Mouse (Mus musculus): ENCODE measurements around the gene Nlrc5. TPM values are rescaled to one million over a fixed set of nuclear protein-coding genes. Genes with fewer than 3 reads are reported as not detected.
A peak's percentile ranks its signal among the peaks of the same experiment; 100 is the strongest.

Nlrc5 gene
- polyA plus RNA-seq, 2 experiments: 0.09 to 0.22 TPM

GRCm38 (mm10) chr8:94527178-94527577, 93.0 kb downstream of the Nlrc5 start:
- no peak for DNase-seq (ENCODE audit: low read depth in 3 of 3, low spot score in 3 of 3)
- WGBS (ENCODE audit: insufficient replicate concordance): 53% methylated on average over 7 of the region's 7 CpGs
- no peak overlapping the region for H3K4me2 ChIP-seq (ENCODE audit: low read depth)
- H3K4me1 ChIP-seq (replicated peaks; ENCODE audit: control insufficient read depth in 2 of 2, insufficient read depth in 2 of 2, low read length in 1 of 2): no peaks in the 10 kb centered on the region
- peaks cover 11% of the 10 kb centered on the region for H3K27me3 ChIP-seq (ENCODE audit: control insufficient read depth, insufficient read depth, low read length)
- ATAC-seq (ENCODE audit: insufficient read depth): no peak
- no peak overlapping the region for H3K9ac ChIP-seq (replicated peaks)
- no peaks in the 10 kb centered on the region for H3K9me3 ChIP-seq (ENCODE audit: control insufficient read depth, low read length)
- no peak for TF ChIP-seq CTCF (IDR thresholded peaks at IDR 0.05; ENCODE audit: low read depth)
- no peak for TF ChIP-seq EP300 (IDR thresholded peaks at IDR 0.05; ENCODE audit: low read depth)
- no peak overlapping the region for H3K4me3 ChIP-seq (ENCODE audit: insufficient read depth in 1 of 2, low read depth in 2 of 2, low read length in 2 of 2)
- H3K36me3 ChIP-seq (replicated peaks; ENCODE audit: control insufficient read depth, insufficient read depth, low read depth): no peaks in the 10 kb centered on the region
- H3K27ac ChIP-seq: no peak overlapping the region

DNA sequence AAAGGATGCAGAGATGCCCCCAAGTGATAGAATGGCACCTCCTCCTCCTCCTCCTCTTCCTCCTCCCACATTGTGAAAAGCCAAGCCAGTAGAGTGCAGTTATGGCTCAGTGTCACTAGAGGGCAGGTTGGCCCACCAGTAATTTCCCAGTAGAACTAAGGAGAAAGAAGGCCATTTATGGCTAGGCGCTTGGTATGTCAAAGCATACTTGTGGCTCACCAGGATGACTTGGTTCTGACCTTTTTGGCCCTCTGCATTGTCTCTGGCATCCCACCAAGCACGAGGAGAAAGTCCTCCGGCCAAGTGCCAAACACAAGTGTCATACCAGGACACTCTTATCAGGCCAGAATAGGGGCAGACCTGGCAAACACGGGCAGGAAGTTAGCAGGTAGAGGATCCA, 94.1 kb downstream of the Nlrc5 start:
- H3K4me3 ChIP-seq (ENCODE audit: insufficient read depth in 1 of 2, low read depth in 2 of 2, low read length in 2 of 2): no peak overlapping the region
- no peak for ATAC-seq (ENCODE audit: insufficient read depth)
- H3K27me3 ChIP-seq (ENCODE audit: control insufficient read depth, insufficient read depth, low read length): peaks cover 22% of the 10 kb centered on the region
- no peaks in the 10 kb centered on the region for H3K36me3 ChIP-seq (replicated peaks; ENCODE audit: control insufficient read depth, insufficient read depth, low read depth)
- H3K27ac ChIP-seq: no peak overlapping the region
- peak in 2 of 3 experiments; percentile 20 to 22 for DNase-seq (ENCODE audit: low read depth in 3 of 3, low spot score in 3 of 3)
- H3K9ac ChIP-seq (replicated peaks): no peak overlapping the region
- TF ChIP-seq CTCF (IDR thresholded peaks at IDR 0.05; ENCODE audit: low read depth): peak; percentile 78
- no peak for TF ChIP-seq EP300 (IDR thresholded peaks at IDR 0.05; ENCODE audit: low read depth)
- WGBS (ENCODE audit: insufficient replicate concordance): 29% methylated on average over 4 of the region's 4 CpGs
- H3K4me2 ChIP-seq (ENCODE audit: low read depth): no peak overlapping the region
- H3K4me1 ChIP-seq (replicated peaks; ENCODE audit: control insufficient read depth in 2 of 2, insufficient read depth in 2 of 2, low read length in 1 of 2): no peaks in the 10 kb centered on the region
- no peaks in the 10 kb centered on the region for H3K9me3 ChIP-seq (ENCODE audit: control insufficient read depth, low read length)

GRCm38 (mm10) chr8:94529875-94530274, 95.7 kb downstream of the Nlrc5 start:
- H3K9me3 ChIP-seq (ENCODE audit: control insufficient read depth, low read length): no peaks in the 10 kb centered on the region
- H3K4me3 ChIP-seq (ENCODE audit: insufficient read depth in 1 of 2, low read depth in 2 of 2, low read length in 2 of 2): no peak overlapping the region
- no peak overlapping the region for H3K27ac ChIP-seq
- no peak for TF ChIP-seq CTCF (IDR thresholded peaks at IDR 0.05; ENCODE audit: low read depth)
- no peak for TF ChIP-seq EP300 (IDR thresholded peaks at IDR 0.05; ENCODE audit: low read depth)
- no peak for ATAC-seq (ENCODE audit: insufficient read depth)
- no peaks in the 10 kb centered on the region for H3K36me3 ChIP-seq (replicated peaks; ENCODE audit: control insufficient read depth, insufficient read depth, low read depth)
- WGBS (ENCODE audit: insufficient replicate concordance): 52% methylated on average over 4 of the region's 4 CpGs
- H3K27me3 ChIP-seq (ENCODE audit: control insufficient read depth, insufficient read depth, low read length): peaks cover 36% of the 10 kb centered on the region
- no peak overlapping the region for H3K4me2 ChIP-seq (ENCODE audit: low read depth)
- DNase-seq (ENCODE audit: low read depth in 3 of 3, low spot score in 3 of 3): no peak
- H3K4me1 ChIP-seq (replicated peaks; ENCODE audit: control insufficient read depth in 2 of 2, insufficient read depth in 2 of 2, low read length in 1 of 2): no peaks in the 10 kb centered on the region
- H3K9ac ChIP-seq (replicated peaks): no peak overlapping the region

DNA sequence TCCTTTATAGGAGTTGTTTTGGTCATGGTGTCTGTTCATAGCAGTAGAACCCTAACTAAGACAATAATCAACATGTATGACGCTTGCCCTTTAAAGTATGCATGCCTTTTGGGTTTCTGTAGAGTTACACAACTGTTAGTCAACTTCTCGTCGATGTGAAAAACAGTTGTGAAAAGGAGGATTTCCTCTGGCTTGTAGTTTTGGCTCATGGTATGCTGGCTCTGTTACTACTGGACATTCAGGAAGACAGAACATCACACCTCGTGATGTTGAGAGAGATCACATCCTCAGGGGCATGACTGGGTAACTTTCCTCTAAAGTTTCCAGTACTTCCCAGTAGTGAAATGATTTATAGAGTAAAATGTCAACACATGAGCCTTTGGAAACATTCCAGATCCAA, 96.5 kb downstream of the Nlrc5 start:
- H3K36me3 ChIP-seq (replicated peaks; ENCODE audit: control insufficient read depth, insufficient read depth, low read depth): no peaks in the 10 kb centered on the region
- H3K27me3 ChIP-seq (ENCODE audit: control insufficient read depth, insufficient read depth, low read length): peaks cover 36% of the 10 kb centered on the region
- ATAC-seq (ENCODE audit: insufficient read depth) (no peak), DNase-seq (ENCODE audit: low read depth in 3 of 3, low spot score in 3 of 3) (no peak)
- no peak overlapping the region for H3K4me2 ChIP-seq (ENCODE audit: low read depth)
- TF ChIP-seq CTCF (IDR thresholded peaks at IDR 0.05; ENCODE audit: low read depth) (no peak), EP300 (IDR thresholded peaks at IDR 0.05; ENCODE audit: low read depth) (no peak)
- H3K9me3 ChIP-seq (ENCODE audit: control insufficient read depth, low read length): no peaks in the 10 kb centered on the region
- H3K4me1 ChIP-seq (replicated peaks; ENCODE audit: control insufficient read depth in 2 of 2, insufficient read depth in 2 of 2, low read length in 1 of 2): no peaks in the 10 kb centered on the region
- H3K27ac ChIP-seq: no peak overlapping the region
- H3K4me3 ChIP-seq (ENCODE audit: insufficient read depth in 1 of 2, low read depth in 2 of 2, low read length in 2 of 2): no peak overlapping the region
- 58% methylated on average over 4 of the region's 4 CpGs for WGBS (ENCODE audit: insufficient replicate concordance)
- H3K9ac ChIP-seq (replicated peaks): no peak overlapping the region

GRCm38 (mm10) chr8:94532000-94532399, 97.8 kb downstream of the Nlrc5 start:
- Histone ChIP-seq H3K4me2 (ENCODE audit: low read depth) (peak overlapping the region; percentile 61), H3K4me3 (ENCODE audit: insufficient read depth in 1 of 2, low read depth in 2 of 2, low read length in 2 of 2) (no peak overlapping the region), H3K9me3 (ENCODE audit: control insufficient read depth, low read length) (no peaks in the 10 kb centered on the region), H3K9ac (replicated peaks) (no peak overlapping the region), H3K27me3 (ENCODE audit: control insufficient read depth, insufficient read depth, low read length) (peaks cover 36% of the 10 kb centered on the region), H3K4me1 (replicated peaks; ENCODE audit: control insufficient read depth in 2 of 2, insufficient read depth in 2 of 2, low read length in 1 of 2) (no peaks in the 10 kb centered on the region), H3K36me3 (replicated peaks; ENCODE audit: control insufficient read depth, insufficient read depth, low read depth) (no peaks in the 10 kb centered on the region), H3K27ac (no peak overlapping the region)
- ATAC-seq (ENCODE audit: insufficient read depth): no peak
- TF ChIP-seq CTCF (IDR thresholded peaks at IDR 0.05; ENCODE audit: low read depth): no peak
- TF ChIP-seq EP300 (IDR thresholded peaks at IDR 0.05; ENCODE audit: low read depth): no peak
- WGBS (ENCODE audit: insufficient replicate concordance): 5% methylated on average over 8 of the region's 8 CpGs
- DNase-seq (ENCODE audit: low read depth in 3 of 3, low spot score in 3 of 3): no peak
